Mouse (Mus musculus) hindbrain, embryonic 11.5 days (tissue): ENCODE results near the gene Galnt11. TPM values are rescaled to one million over a fixed set of nuclear protein-coding genes. Genes with fewer than 3 reads are reported as not detected.
A peak's percentile ranks its signal among the peaks of the same experiment; 100 is the strongest.
"Not testable (repeated sequence)": the region's sequence is repeated elsewhere in the genome, so short reads cannot be mapped to it uniquely, and the experiment has no call there.

Source experiments
- ATAC-seq: fragments of 200-750 bp; cut with Nextera tagmentation; 2 replicates; pipeline ENCODE4 v1.8.0; 2017; ENCODE audit warnings: mild to moderate bottlenecking, moderate TSS enrichment, moderate library complexity; ENCODE audit not compliant: low FRiP score
- DNase-seq: peaks from one replicate; pipeline ENCODE4 v3.0.0-alpha.2; 2015; ENCODE audit warnings: low spot score
- H3K27ac ChIP-seq: fragments of 300-500 bp; sonication (generic); 2 replicates; pipeline ENCODE4 v1.5.1; 2014; ENCODE audit warnings: mild to moderate bottlenecking, low read depth, low read length
- H3K27me3 ChIP-seq: fragments of 300-500 bp; sonication (generic); 2 replicates; pipeline ENCODE4 v1.6.1; 2014; ENCODE audit warnings: mild to moderate bottlenecking, low read length, moderate library complexity, mixed read lengths; ENCODE audit not compliant: control insufficient read depth, insufficient read depth
- H3K36me3 ChIP-seq: fragments of 300-500 bp; sonication (generic); 2 replicates; pipeline ENCODE4 v1.6.1; 2014; ENCODE audit warnings: mild to moderate bottlenecking, low read length, moderate library complexity, mixed read lengths; ENCODE audit not compliant: control insufficient read depth, insufficient read depth
- H3K4me1 ChIP-seq: fragments of 300-500 bp; sonication (generic); replicated peaks from 2 replicates; pipeline ENCODE4 v1.6.1; 2014; ENCODE audit warnings: low read length, mixed read lengths; ENCODE audit not compliant: control insufficient read depth, insufficient read depth
- H3K4me2 ChIP-seq: fragments of 300-500 bp; sonication (generic); replicated peaks from 2 replicates; pipeline ENCODE4 v1.6.1; 2014; ENCODE audit warnings: mild to moderate bottlenecking, low read depth, low read length
- H3K4me3 ChIP-seq: fragments of 300-500 bp; sonication (generic); 2 replicates; pipeline ENCODE4 v1.5.1; 2014; ENCODE audit warnings: low read depth, low read length
- H3K9ac ChIP-seq: fragments of 300-500 bp; sonication (generic); 2 replicates; pipeline ENCODE4 v1.6.1; 2014; ENCODE audit warnings: low read depth, low read length
- H3K9me3 ChIP-seq: fragments of 300-500 bp; sonication (generic); 2 replicates; pipeline ENCODE4 v1.6.1; 2016; ENCODE audit warnings: low read length; ENCODE audit not compliant: control insufficient read depth
- WGBS: fragments of 180-500 bp; shearing (Covaris S2); extraction: QIAGEN DNeasy Blood & Tissue Kit; methylation state at CpG from one replicate; pipeline ENCODE4 v1.1.7; 2014; 5-methylcytosine and 5-hydroxymethylcytosine counted together
- polyA plus RNA-seq: library from polyadenylated mRNA; unstranded; fragments of >200 nt; fragmentation: Nextera tagmentation; extraction: Ambion mirVana; gene quantifications from 2 replicates; pipeline ENCODE4 v1.2.1, GENCODE M21; 2014

Galnt11 gene
- 39.9 and 44.9 TPM in 2 replicates for polyA plus RNA-seq

GRCm38 (mm10) chr5:25221604-25222003 is at the start of gene Galnt11:
Gene Galnt11, plus strand, starts transcription at chr5:25221904.
- H3K4me1 ChIP-seq = no peaks in the 10 kb centered on the region
- H3K9ac ChIP-seq = peak within 1 kb of the TSS; percentile 74
- no peaks in the 10 kb centered on the region for H3K36me3 ChIP-seq
- no peaks in the 10 kb centered on the region for H3K27me3 ChIP-seq
- peak within 1 kb of the TSS; percentile 55 for H3K4me2 ChIP-seq
- peak within 1 kb of the TSS; percentile 60 for H3K4me3 ChIP-seq
- no peak for ATAC-seq
- peak within 1 kb of the TSS; percentile 69; the same call in 1 of the 2 replicates for H3K27ac ChIP-seq
- 83% methylated on average over 3 of the region's 3 CpGs for WGBS
- no peak for DNase-seq
- H3K9me3 ChIP-seq = no peaks in the 10 kb centered on the region

- not testable (repeated sequence) for H3K9ac ChIP-seq, H3K36me3 ChIP-seq, H3K4me3 ChIP-seq, H3K4me1 ChIP-seq, H3K27ac ChIP-seq, H3K9me3 ChIP-seq, DNase-seq, H3K4me2 ChIP-seq, ATAC-seq, H3K27me3 ChIP-seq
- WGBS = 91% methylated on average over 5 of the region's 5 CpGs
Measured at GRCm38 (mm10) chr5:25177937-25178336, 43.8 kb upstream of the Galnt11 start.

DNA sequence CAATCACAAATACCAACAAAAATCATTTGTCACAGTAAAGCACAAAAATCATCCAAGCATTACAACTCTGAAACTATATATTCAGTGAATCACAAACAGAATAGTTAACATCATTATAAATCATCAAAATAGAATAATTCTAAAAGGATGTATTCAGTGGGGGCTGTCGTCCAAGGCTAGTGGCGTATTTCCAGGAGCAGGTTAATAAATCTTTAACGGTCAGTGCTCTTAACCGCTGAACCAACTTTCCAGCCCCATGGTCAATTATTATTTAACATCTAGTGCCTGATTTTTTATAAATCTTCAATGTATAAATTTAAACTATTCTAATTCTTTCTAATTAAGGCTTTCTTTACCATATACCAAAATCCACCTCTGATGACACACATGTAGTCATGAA is 43.2 kb upstream of the Galnt11 start:
- not testable (repeated sequence) for ATAC-seq, H3K36me3 ChIP-seq, H3K27me3 ChIP-seq, DNase-seq, H3K4me1 ChIP-seq, H3K9me3 ChIP-seq, H3K4me2 ChIP-seq, H3K27ac ChIP-seq, H3K9ac ChIP-seq, H3K4me3 ChIP-seq
- 95% methylated on average over 4 of the region's 4 CpGs for WGBS

DNA sequence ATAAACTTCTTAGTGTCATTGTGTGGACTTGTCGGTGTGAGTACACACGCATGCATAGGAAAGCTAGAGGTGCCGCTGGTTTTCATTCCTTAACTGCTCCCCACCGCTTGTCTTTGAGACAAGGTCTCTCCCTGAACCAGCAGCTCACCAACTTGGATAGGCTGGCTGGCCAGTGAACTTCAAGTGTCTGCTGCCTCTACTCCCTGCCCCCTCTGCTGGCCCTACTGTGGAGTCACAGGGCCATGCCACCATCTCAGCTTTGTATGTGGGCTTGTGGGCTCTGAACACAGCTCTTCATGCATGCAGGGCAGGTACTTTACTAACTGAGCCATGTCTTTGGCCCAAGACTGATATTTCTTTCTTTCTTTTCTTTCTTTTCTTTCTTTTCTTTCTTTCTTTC is 42.4 kb upstream of the Galnt11 start:
- Histone ChIP-seq H3K4me3 (no peak overlapping the region), H3K9ac (no peak overlapping the region), H3K27me3 (no peaks in the 10 kb centered on the region), H3K36me3 (no peaks in the 10 kb centered on the region), H3K9me3 (no peaks in the 10 kb centered on the region), H3K4me2 (no peak overlapping the region), H3K4me1 (no peaks in the 10 kb centered on the region), H3K27ac (no peak overlapping the region)
- DNase-seq (no peak), ATAC-seq (no peak)
- WGBS = 94% methylated on average over 4 of the region's 4 CpGs

- Histone ChIP-seq H3K4me3 (no peak overlapping the region), H3K36me3 (no peaks in the 10 kb centered on the region), H3K27ac (no peak overlapping the region), H3K9me3 (no peaks in the 10 kb centered on the region), H3K4me1 (no peaks in the 10 kb centered on the region), H3K27me3 (no peaks in the 10 kb centered on the region), H3K4me2 (no peak overlapping the region), H3K9ac (no peak overlapping the region)
- 95% methylated on average over 3 of the region's 3 CpGs for WGBS
- no peak for DNase-seq
- ATAC-seq = no peak
Measured at GRCm38 (mm10) chr5:25179936-25180488, 41.7 kb upstream of the Galnt11 start.

GRCm38 (mm10) chr5:25181004-25181531 is 40.6 kb upstream of the Galnt11 start, which contains the start of gene Galntl5:
Gene Galntl5, plus strand, starts transcription at chr5:25181460.
- WGBS = 87% methylated on average over 1 of the region's 1 CpGs
- no peak within 1 kb of the TSS for H3K4me2 ChIP-seq
- no peak within 1 kb of the TSS for H3K9ac ChIP-seq

DNA sequence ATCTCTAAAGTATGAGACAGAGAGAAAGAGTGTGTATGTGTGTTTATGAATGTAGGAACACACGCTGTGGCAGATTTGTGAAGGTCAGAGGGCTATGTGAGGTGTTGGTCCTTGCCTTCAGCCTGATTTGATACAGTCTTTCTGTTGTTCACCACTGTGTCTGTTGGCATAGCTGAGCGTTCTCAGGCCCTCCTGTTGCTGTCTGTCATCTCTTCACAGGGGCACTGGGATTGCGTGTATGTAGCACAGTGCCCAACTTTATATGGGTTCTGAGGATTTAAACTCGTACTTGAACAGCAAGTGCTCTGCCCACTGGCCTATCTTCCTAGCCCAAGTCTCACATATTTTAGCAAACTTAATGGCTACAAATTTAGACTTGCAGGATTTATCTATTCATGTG is 38.1 kb upstream of the Galnt11 start:
- DNase-seq = no peak
- H3K36me3 ChIP-seq = no peaks in the 10 kb centered on the region
- H3K27ac ChIP-seq = no peak overlapping the region
- no peaks in the 10 kb centered on the region for H3K4me1 ChIP-seq
- H3K9me3 ChIP-seq = no peaks in the 10 kb centered on the region
- no peak for ATAC-seq
- no peak overlapping the region for H3K4me2 ChIP-seq
- H3K4me3 ChIP-seq = no peak overlapping the region
- no peak overlapping the region for H3K9ac ChIP-seq
- WGBS = 80% methylated on average over 4 of the region's 4 CpGs
- no peaks in the 10 kb centered on the region for H3K27me3 ChIP-seq

More at GRCm38 (mm10) chr5:25181004-25181531, 40.6 kb upstream of the Galnt11 start, which contains the start of gene Galntl5:
- Histone ChIP-seq H3K9me3 (no peaks in the 10 kb centered on the region), H3K27ac (no peak within 1 kb of the TSS), H3K4me1 (no peaks in the 10 kb centered on the region), H3K4me3 (no peak within 1 kb of the TSS), H3K27me3 (no peaks in the 10 kb centered on the region), H3K36me3 (no peaks in the 10 kb centered on the region)
- DNase-seq = no peak
- no peak for ATAC-seq

- Histone ChIP-seq H3K4me3 (no peak overlapping the region), H3K4me1 (no peaks in the 10 kb centered on the region), H3K9ac (no peak overlapping the region), H3K27ac (no peak overlapping the region), H3K36me3 (no peaks in the 10 kb centered on the region), H3K4me2 (no peak overlapping the region), H3K9me3 (no peaks in the 10 kb centered on the region), H3K27me3 (no peaks in the 10 kb centered on the region)
- no peak for DNase-seq
- WGBS = 69% methylated on average over 2 of the region's 2 CpGs
- no peak for ATAC-seq
Measured at GRCm38 (mm10) chr5:25184594-25184993, 37.1 kb upstream of the Galnt11 start.

- H3K27ac ChIP-seq = no peak overlapping the region
- DNase-seq (no peak), ATAC-seq (no peak)
- no peaks in the 10 kb centered on the region for H3K27me3 ChIP-seq
- no peaks in the 10 kb centered on the region for H3K9me3 ChIP-seq
- no peak overlapping the region for H3K9ac ChIP-seq
- H3K4me2 ChIP-seq = no peak overlapping the region
- no peaks in the 10 kb centered on the region for H3K4me1 ChIP-seq
- no peaks in the 10 kb centered on the region for H3K36me3 ChIP-seq
- no peak overlapping the region for H3K4me3 ChIP-seq
Measured at GRCm38 (mm10) chr5:25187727-25188126, 34.0 kb upstream of the Galnt11 start.
